Mouse (Mus musculus) embryo, embryonic 10 days (tissue): ENCODE results near the gene Gcm1.
A peak's percentile ranks its signal among the peaks of the same experiment; 100 is the strongest.
"Not testable (repeated sequence)": the region's sequence is repeated elsewhere in the genome, so short reads cannot be mapped to it uniquely, and the experiment has no call there.

Experiments used
- DNase-seq: peaks from one replicate; pipeline ENCODE4 v3.0.0-alpha.2; 2015; ENCODE audit warnings: low spot score

Gcm1 gene

GRCm38 (mm10) chr9:78046755-78047154, 5.0 kb upstream of the Gcm1 start:
- peak; percentile 26 for DNase-seq

- DNase-seq = no peak
These were observed 1.2 kb upstream of the Gcm1 start for GRCm38 (mm10) chr9:78050452-78050970.

DNA sequence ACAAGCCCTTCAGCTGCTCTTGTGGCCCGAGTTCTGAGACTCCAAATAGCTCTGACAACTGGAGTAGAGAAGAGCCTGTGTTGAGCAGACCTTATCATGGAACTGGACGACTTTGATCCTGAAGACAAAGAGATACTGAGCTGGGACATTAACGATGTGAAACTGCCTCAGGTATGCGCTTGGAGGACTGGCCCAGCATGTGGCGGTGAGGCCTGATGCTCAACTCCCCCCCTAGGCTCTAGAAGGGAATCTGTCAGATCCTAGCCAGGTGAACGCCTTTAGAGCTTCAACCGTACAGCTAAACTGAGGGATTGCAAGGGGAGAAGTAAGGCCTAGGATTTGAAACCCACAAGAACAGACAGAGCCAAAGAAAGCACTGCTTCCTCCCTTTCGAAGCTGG, 2.1 kb downstream of the Gcm1 start:
- DNase-seq = no peak

DNA sequence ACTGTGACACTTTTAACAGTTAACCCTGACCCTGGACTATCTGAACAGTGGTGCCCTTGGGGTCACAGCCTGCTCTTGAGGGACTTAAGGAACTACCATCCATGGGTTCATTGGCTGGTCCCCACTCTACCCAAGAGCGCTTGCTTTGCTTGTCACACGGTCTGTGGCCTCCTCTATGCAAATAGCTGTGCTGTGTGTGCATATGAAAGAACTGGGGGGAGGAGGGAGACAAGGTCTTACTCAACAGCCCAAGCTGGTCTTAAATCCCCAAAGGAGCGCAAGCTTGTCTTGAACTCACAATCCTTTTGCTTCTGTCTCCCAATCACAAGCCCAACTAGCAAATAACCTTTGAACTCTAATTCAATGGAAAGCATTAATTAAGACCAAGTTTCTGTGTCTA, 2.6 kb downstream of the Gcm1 start:
- no peak for DNase-seq

DNA sequence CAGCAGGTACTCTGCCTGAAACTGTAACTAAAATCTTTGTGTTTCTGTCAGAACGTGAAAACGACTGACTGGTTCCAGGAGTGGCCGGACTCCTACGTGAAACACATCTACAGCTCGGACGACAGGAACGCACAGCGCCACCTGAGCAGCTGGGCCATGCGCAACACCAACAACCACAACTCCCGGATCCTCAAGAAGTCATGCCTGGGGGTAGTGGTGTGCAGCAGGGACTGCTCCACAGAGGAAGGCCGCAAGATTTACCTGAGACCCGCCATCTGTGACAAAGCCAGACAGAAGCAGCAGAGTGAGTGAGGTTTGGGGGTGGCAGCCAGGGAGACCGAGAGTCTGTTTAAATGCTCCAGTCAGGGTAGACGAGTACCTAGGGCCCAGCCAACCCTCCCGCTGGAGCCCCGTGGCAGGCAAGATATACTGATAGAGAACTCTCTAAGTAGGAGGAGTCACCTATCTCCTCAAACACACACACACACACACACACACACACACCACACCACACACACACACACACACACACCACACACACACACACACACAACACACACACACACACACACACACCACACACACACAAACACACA, 7.9 kb downstream of the Gcm1 start:
- DNase-seq = no peak

GRCm38 (mm10) chr9:78062392-78062791, 10.7 kb downstream of the Gcm1 start:
- no peak for DNase-seq

DNA sequence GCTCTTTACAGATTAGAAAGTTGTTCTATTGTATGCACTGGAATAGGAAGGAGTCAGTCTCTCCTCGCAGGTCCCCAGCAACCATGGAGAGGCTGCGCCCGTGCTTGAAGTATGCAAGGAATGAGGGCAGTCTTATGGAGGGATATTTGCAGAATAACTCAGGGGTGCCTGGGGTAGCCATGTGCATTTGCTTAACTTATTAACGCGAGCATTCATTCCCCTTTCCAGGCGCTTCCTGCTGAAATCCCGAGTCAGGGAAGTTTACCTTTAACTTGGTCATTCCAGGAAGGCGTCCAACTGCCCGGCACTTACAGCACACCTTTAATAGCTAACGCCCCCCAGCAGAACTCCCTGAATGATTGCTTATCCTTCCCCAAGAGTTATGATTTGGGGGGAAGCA, 12.4 kb downstream of the Gcm1 start:
- DNase-seq = peak; percentile 33

- no peak for DNase-seq
These were observed 18.8 kb downstream of the Gcm1 start for GRCm38 (mm10) chr9:78070496-78070895.

DNA sequence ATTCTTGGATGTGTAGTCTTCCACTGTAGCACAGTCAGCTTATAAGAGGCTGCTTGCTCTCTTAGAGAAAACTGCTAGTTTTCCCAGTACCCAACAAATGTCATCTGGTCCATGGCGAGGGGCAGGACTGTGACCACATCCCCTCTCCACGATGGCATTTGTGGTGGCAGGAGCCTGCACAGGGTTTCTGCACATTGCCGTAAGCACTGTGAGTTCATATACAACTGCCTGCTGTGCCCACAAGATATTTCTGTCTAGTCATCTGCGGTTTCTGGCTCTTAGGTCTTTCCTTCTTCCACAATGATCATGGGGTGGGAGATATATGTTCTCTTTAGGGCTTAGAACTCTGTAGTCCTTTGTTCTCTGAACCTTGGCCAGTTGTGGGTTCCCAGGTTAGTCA, 19.9 kb downstream of the Gcm1 start:
- DNase-seq = no peak

- not testable (repeated sequence) for DNase-seq
These were observed 21.6 kb downstream of the Gcm1 start for GRCm38 (mm10) chr9:78073291-78073690.

- no peak for DNase-seq
These were observed 22.1 kb downstream of the Gcm1 start for GRCm38 (mm10) chr9:78073713-78074340.

DNA sequence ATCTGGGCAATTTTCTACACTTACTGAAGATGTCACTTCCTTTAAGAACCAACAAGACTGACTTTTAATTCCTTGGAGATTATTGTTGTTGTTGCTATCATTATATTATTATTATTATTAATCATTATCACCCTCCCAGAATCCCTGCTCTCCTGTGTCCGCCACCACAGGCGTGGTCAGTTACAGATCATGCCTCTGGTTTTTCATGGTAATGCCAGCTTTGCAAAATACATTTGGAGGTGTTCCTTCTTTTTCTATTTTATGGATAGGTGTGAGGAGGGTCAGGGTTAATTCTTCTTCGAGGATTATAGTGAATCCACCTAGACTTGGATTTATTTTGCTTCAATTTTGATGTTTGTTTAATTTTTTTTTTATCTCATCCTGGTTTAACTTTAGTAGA, 23.5 kb downstream of the Gcm1 start:
- DNase-seq = no peak

DNA sequence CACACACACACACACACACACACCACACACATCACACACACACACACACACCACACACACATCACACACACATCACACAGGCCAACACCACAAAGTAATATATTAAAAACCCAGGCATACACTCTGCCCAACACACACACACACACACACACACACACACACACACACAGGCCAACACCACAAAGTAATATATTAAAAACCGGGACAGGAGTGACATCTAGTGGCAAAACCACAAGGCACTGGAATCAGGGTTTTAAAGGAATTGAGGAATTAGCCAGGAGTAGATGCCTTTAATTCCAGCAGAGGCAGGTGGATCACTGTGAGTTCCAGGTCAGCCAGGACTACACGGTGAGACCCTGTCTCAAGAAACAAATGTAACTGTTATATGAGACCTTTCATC, 26.5 kb downstream of the Gcm1 start:
- DNase-seq = no peak

DNA sequence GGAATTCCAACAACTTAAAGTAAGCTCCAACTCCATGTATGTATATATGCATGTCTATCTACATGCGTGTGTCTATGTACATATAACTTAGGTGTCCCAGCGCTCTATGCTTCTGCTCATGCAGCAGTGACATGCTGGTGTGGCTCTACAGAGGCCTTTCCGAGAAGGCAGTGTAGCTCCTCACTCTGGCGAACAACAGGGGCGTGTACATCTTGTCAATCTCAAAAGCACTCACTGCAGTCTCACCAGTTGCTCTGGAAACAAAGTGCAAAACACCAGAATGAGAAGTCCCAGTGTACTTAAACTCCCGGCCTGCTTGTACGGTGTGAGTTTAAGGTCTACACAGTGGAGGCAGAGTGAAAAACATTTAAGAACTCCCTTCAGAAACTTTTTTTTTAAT, 30.1 kb downstream of the Gcm1 start:
- no peak for DNase-seq

GRCm38 (mm10) chr9:78084341-78084740, 32.6 kb downstream of the Gcm1 start:
- no peak for DNase-seq

- DNase-seq = no peak
These were observed 34.1 kb downstream of the Gcm1 start for GRCm38 (mm10) chr9:78085722-78086287.

DNA sequence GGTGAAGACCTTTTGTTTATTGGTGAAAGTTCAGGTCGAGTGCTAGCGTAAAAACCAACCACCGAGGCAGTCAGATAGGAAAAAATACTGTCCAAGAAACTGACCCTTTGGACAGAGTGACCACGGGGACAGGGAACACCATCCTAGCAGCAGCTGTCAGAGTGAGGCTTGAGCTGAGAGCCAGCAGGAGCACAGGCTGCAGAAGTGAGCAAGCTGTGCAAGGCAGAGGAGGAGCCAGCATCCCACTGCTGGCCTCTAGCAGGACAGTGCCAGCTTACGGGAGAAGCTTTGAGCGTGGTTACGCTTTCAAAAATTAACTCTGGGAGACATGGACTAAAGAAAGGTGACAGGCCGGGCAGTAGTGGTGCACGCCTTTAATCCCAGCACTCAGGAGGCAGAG, 36.0 kb downstream of the Gcm1 start:
- no peak for DNase-seq

GRCm38 (mm10) chr9:78088521-78088920, 36.8 kb downstream of the Gcm1 start:
- no peak for DNase-seq

GRCm38 (mm10) chr9:78088971-78089370, 37.2 kb downstream of the Gcm1 start:
- no peak for DNase-seq

DNA sequence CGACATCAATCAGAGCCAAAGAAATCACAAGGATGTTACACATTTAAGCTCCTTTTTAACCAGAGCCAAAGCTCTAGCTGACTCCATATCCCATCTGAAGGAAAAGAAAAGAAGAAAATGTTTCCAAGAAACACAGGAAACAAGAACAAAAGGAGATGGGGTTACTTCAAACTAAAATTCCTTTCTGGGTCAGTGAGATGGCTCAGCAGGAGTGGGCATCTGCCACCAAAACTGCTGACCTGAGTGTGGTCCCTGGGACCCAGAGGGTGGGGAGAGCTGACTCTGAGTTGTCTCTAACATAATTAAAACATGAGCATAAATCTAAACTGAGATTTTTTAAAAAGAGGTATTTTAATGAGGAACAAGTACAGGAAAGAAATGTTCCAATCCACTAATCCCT, 38.2 kb downstream of the Gcm1 start:
- DNase-seq = no peak

DNA sequence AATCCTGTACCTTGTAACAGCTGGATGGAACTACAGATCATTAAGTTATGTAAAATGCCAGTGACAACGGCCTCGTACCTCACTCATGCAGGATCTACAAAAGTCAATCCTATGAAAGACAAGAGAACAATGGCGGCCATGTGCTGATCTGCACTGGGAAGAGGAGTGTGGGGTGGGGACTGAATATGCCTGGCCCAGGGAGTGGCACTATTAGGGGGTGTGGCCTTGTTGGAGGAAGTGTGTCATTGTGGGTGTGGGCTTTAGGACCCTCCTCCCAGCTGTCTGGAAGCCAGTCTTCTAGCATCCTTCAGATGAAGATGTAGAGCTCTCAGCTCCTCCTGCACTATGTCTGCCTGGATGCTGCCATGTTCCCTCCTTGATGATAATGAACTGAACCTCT, 38.9 kb downstream of the Gcm1 start:
- DNase-seq = no peak

- DNase-seq = no peak
These were observed 44.0 kb downstream of the Gcm1 start for GRCm38 (mm10) chr9:78095686-78096085.

DNA sequence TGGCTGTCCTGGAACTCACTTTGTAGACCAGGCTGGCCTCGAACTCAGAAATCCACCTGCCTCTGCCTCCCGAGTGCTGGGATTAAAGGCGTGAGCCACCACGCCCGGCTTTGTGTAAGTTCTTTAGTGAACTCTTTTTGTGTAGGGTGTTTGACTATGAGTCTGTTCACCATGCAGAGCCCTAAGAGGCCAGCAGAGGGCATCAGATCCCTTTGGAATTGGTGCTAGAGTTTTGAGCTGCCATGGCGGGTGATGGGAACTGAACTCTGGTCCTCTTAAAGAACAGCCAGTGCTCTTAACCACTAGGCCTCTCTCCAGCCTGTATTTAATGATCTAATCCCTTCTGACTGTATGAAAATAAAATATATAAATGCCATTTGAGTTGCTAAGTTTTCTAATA, 44.7 kb downstream of the Gcm1 start:
- no peak for DNase-seq

GRCm38 (mm10) chr9:78100956-78101355, 49.2 kb downstream of the Gcm1 start:
- DNase-seq = no peak
